Mouse (Mus musculus) lung, embryonic 15.5 days (tissue): Measurements from ENCODE around the gene Golph3. TPM values are rescaled to one million over a fixed set of nuclear protein-coding genes. Genes with fewer than 3 reads are reported as not detected.

Experiments used
- ATAC-seq: fragments of 200-750 bp; cut with Nextera tagmentation; 2 replicates; pipeline ENCODE4 v1.8.0; 2017; ENCODE audit warnings: moderate number of reproducible peaks, borderline replicate concordance; ENCODE audit not compliant: low FRiP score, low TSS enrichment; ENCODE audit errors: extremely low read depth
- H3K27ac ChIP-seq: fragments of 300-500 bp; sonication (generic); 2 replicates; pipeline ENCODE4 v1.5.1; 2015; ENCODE audit warnings: moderate library complexity, mild to moderate bottlenecking, inconsistent platforms
- H3K27me3 ChIP-seq: fragments of 300-500 bp; sonication (generic); 2 replicates; pipeline ENCODE4 v1.6.1; 2015; ENCODE audit warnings: inconsistent platforms
- H3K36me3 ChIP-seq: fragments of 300-500 bp; sonication (generic); 2 replicates; pipeline ENCODE4 v1.6.1; 2015; ENCODE audit warnings: inconsistent platforms
- H3K4me1 ChIP-seq: fragments of 300-500 bp; sonication (generic); 2 replicates; pipeline ENCODE4 v1.6.1; 2015; ENCODE audit warnings: inconsistent platforms
- H3K4me2 ChIP-seq: fragments of 300-500 bp; sonication (generic); 2 replicates; pipeline ENCODE4 v1.6.1; 2015; ENCODE audit warnings: inconsistent platforms, mild to moderate bottlenecking, moderate library complexity
- H3K4me3 ChIP-seq: fragments of 300-500 bp; sonication (generic); 2 replicates; pipeline ENCODE4 v1.5.1; 2015; ENCODE audit warnings: mild to moderate bottlenecking, inconsistent platforms
- H3K9ac ChIP-seq: fragments of 300-500 bp; sonication (generic); 2 replicates; pipeline ENCODE4 v1.6.1; 2015; ENCODE audit warnings: inconsistent platforms
- H3K9me3 ChIP-seq: fragments of 300-500 bp; sonication (generic); 2 replicates; pipeline ENCODE4 v1.6.1; 2016; ENCODE audit warnings: inconsistent platforms
- WGBS: fragments of 180-500 bp; shearing (Covaris S2); methylation state at CpG from one replicate; pipeline ENCODE4 v1.1.7; 2015; 5-methylcytosine and 5-hydroxymethylcytosine counted together
- polyA plus RNA-seq: library from polyadenylated mRNA; unstranded; fragments of >200 nt; fragmentation: Nextera tagmentation; extraction: Ambion mirVana; gene quantifications from 2 replicates; pipeline ENCODE4 v1.2.1, GENCODE M21; 2015

The Golph3 gene
- polyA plus RNA-seq, 1 experiment from 2014 or later = 83.2 TPM

DNA sequence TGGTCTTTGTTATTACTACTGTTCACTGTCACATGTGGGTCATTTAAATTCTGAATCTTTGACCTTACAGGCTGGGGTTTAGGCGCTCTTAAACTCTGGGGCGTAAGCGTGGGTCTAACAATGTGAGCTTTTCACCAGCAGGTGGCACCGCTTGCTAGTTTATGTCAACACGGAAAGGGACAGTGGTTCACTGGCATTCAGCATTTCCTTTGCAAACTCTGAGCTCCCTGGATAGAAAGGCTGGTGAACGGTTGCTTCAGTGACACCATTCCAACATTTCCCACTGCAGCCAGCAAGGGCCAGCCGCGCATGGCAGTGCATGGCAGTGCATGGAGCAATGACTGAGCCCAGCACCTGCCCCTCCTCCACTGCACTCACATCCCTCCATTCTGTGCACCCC is 49.9 kb downstream of the Golph3 start:
- no peak overlapping the region for H3K27ac ChIP-seq
- no peak overlapping the region for H3K4me3 ChIP-seq
- peak; percentile 41; the same call in 1 of the 2 replicates for ATAC-seq
- H3K4me1 ChIP-seq = peaks cover 36% of the 10 kb centered on the region
- no peaks in the 10 kb centered on the region for H3K27me3 ChIP-seq
- no peak overlapping the region for H3K9ac ChIP-seq
- 4% methylated on average over 8 of the region's 8 CpGs for WGBS
- H3K9me3 ChIP-seq = no peaks in the 10 kb centered on the region
- no peaks in the 10 kb centered on the region for H3K36me3 ChIP-seq
- H3K4me2 ChIP-seq = no peak overlapping the region

DNA sequence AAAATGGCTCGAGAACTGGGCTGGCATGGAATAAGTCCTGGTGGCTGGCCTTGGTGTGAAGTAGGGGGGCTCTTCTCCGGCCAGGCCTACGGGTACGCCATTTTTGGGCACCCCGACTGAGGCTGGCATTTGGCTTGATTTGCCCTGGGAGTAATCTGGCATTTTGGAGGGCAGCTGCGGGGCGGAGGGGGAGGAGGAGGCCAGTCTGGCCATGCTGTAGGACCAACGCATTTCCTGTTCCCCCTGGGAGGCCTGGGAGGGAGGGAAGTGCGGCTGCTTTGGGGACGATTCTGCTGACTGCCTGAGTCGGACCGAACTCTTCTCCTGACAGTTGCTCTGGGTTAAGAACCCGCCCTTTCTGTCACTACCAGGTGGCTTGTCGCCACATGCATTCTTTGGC is 52.2 kb downstream of the Golph3 start:
- no peak overlapping the region for H3K4me2 ChIP-seq
- no peaks in the 10 kb centered on the region for H3K36me3 ChIP-seq
- no peaks in the 10 kb centered on the region for H3K9me3 ChIP-seq
- H3K27ac ChIP-seq = no peak overlapping the region
- H3K4me3 ChIP-seq = no peak overlapping the region
- H3K27me3 ChIP-seq = no peaks in the 10 kb centered on the region
- H3K4me1 ChIP-seq = peaks cover 27% of the 10 kb centered on the region
- no peak overlapping the region for H3K9ac ChIP-seq
- no peak for ATAC-seq
- 74% methylated on average over 14 of the region's 14 CpGs for WGBS

DNA sequence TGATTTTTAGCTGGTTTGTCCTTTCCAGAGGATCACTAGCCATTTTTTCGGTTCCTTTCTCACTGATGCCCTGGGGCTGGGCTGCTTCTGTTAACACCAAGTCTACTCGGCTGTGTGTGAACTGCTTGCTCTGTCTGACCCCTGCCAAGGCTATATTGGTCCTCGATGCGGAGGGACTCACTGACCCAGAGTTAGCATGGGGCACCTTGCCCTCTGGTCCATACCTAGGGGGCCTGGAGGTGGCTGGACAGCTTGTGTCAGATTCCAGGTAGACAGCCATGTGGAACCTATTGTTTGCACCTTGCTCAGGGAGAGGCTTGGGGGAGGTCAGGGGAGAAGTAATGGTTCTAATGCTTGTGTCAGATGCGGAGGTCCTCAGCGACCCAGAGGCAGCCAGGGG is 52.7 kb downstream of the Golph3 start:
- Histone ChIP-seq H3K4me1 (peaks cover 27% of the 10 kb centered on the region), H3K9ac (no peak overlapping the region), H3K4me2 (no peak overlapping the region), H3K36me3 (no peaks in the 10 kb centered on the region), H3K4me3 (no peak overlapping the region), H3K9me3 (no peaks in the 10 kb centered on the region), H3K27me3 (no peaks in the 10 kb centered on the region), H3K27ac (no peak overlapping the region)
- WGBS = 70% methylated on average over 6 of the region's 6 CpGs
- ATAC-seq = no peak

DNA sequence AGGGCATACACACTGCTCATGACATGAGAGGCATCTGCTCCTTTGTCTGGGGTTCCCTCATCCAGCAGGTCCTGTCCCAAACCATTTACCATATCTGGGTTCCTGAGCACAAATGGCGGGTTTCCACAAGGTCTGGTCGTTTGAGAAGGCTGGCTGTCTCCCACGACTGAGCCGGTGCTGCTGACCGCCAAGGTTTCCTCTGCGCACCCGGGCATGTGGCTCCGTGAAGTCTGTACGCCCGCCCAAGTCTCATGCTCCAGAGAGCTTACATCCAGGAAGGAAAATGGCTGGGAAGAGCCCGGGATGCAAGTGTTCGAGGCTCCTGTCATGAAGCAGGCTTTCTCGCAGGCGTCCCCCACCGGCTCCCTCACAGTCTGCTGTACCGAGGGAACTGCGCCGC is 53.7 kb downstream of the Golph3 start:
- peak overlapping the region; percentile 23 for H3K4me3 ChIP-seq
- WGBS = 57% methylated on average over 18 of the region's 18 CpGs
- ATAC-seq = no peak
- H3K27ac ChIP-seq = no peak overlapping the region
- peaks cover 27% of the 10 kb centered on the region for H3K4me1 ChIP-seq
- peak overlapping the region; percentile 60 for H3K4me2 ChIP-seq
- H3K9ac ChIP-seq = 0 out of 2 replicates have a peak overlapping the region, but pooled peaks have one; percentile 11
- H3K36me3 ChIP-seq = no peaks in the 10 kb centered on the region
- no peaks in the 10 kb centered on the region for H3K9me3 ChIP-seq
- H3K27me3 ChIP-seq = no peaks in the 10 kb centered on the region

DNA sequence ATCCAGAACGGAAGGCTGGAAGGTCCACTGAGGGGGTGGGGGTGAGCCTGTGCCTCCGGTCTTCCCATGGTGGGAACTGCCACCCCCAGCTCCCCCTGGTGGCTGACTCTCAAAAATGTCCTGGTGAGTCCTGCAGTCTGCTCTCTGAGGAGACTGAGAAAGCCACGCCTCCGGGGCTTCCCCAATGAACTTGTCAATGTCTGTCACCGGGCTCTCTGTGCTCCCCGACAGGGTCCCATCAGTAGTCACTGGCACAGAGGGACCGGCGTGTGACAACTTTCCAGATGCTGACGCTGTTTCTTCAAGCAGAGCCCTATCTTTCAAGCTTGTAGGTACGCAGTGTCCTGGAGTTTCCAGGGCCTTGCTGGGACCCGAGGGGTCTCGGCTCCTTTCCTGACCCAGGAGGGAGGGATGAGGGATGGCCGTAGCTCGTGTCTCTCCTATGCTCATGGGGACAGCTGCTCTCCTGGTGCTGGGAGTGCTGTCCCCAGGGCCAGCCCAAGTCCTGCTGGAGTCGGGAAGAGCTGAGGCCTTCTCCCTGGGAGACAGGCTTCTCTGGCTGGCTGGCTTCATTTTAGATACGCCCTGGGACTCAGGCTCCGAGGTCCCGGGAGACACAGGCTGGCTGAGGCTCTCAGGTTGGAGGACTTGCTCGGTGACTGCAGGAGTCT is 54.5 kb downstream of the Golph3 start:
- Histone ChIP-seq H3K4me2 (peak overlapping the region; percentile 60), H3K36me3 (no peaks in the 10 kb centered on the region), H3K4me3 (peak overlapping the region; percentile 23), H3K27ac (peak overlapping the region; percentile 20), H3K9ac (peak overlapping the region; percentile 17; the same call in 1 of the 2 replicates), H3K27me3 (no peaks in the 10 kb centered on the region), H3K9me3 (no peaks in the 10 kb centered on the region), H3K4me1 (peaks cover 27% of the 10 kb centered on the region)
- WGBS = 4% methylated on average over 19 of the region's 19 CpGs
- ATAC-seq = peak; percentile 86

DNA sequence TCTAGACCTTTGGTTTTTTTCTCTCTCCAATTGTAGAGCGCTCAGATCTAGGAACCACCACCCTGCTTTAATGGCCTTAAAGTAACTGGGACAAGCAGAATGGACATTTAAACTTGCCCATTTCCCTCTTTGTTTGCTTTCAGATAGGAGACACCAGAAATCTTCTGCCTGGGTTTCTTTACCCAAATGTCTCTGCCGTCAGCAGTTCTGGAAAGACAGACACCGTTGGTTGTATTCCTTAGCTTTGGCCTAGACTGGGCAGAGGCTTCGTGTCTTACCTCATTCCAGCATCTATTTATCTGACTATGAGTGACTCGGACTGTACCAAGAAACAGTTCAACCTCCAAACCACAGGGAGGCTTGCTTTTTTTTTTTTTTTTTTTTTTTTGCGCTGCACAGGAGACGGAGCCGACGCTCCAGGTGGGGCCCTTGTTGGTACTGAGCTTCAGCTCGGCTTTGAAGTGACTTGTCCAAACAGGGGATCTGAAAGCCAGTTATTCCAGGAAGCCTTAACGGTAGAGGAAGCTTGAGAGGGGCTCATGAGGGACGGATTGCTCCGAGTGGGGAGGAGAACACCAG is 55.3 kb downstream of the Golph3 start:
- ATAC-seq = no peak
- Histone ChIP-seq H3K4me3 (no peak overlapping the region), H3K27me3 (no peaks in the 10 kb centered on the region), H3K4me1 (peaks cover 23% of the 10 kb centered on the region), H3K4me2 (peak overlapping the region; percentile 60; the same call in 1 of the 2 replicates), H3K9ac (no peak overlapping the region), H3K9me3 (no peaks in the 10 kb centered on the region), H3K36me3 (no peaks in the 10 kb centered on the region), H3K27ac (peak overlapping the region; percentile 20; the same call in 1 of the 2 replicates)
- 46% methylated on average over 13 of the region's 13 CpGs for WGBS

DNA sequence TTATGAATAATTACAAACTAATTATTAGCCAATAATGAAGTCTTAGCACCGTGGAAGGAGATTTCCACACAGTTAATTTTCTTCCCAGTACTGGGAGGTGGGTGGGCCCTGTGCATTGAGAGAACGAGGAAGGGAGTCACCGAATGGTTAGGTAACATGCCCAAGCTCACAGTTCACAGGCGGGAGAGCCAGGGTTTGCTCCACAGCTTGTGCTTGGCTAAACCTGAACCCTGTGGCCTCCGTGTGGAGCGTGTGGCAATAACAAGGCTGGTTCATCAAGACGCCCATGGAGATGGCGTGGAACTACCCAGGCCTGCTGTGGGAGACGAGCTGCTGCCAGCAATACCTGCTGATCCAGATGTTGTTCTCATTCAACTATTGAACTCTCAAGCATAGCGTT is 56.5 kb downstream of the Golph3 start:
- Histone ChIP-seq H3K4me1 (peaks cover 23% of the 10 kb centered on the region), H3K9me3 (no peaks in the 10 kb centered on the region), H3K27me3 (no peaks in the 10 kb centered on the region), H3K9ac (no peak overlapping the region), H3K4me3 (no peak overlapping the region), H3K36me3 (no peaks in the 10 kb centered on the region), H3K4me2 (no peak overlapping the region), H3K27ac (no peak overlapping the region)
- ATAC-seq = no peak
- WGBS = 85% methylated on average over 10 of the region's 10 CpGs

DNA sequence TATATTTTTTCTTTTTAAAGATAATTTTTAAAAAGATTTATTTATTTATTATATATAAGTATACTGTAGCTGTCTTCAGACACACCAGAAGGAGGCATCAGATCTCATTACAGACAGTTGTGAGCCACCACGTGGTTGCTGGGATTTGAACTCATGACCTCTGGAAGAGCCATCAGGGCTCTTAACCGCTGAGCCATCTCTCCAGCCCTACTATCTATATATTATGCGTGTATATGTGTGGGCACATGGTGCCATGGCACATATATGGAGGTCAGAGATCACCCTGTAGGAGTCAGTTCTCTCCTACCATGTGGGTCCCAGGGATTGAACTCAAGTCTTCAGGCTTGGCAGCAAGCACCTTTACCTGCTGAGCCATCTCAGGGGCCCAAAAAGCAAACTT is 58.8 kb downstream of the Golph3 start:
- Histone ChIP-seq H3K9me3 (no peaks in the 10 kb centered on the region), H3K27ac (no peak overlapping the region), H3K4me3 (no peak overlapping the region), H3K4me2 (no peak overlapping the region), H3K9ac (no peak overlapping the region), H3K4me1 (peaks cover 14% of the 10 kb centered on the region), H3K36me3 (no peaks in the 10 kb centered on the region), H3K27me3 (no peaks in the 10 kb centered on the region)
- WGBS = 86% methylated on average over 3 of the region's 3 CpGs
- no peak for ATAC-seq

DNA sequence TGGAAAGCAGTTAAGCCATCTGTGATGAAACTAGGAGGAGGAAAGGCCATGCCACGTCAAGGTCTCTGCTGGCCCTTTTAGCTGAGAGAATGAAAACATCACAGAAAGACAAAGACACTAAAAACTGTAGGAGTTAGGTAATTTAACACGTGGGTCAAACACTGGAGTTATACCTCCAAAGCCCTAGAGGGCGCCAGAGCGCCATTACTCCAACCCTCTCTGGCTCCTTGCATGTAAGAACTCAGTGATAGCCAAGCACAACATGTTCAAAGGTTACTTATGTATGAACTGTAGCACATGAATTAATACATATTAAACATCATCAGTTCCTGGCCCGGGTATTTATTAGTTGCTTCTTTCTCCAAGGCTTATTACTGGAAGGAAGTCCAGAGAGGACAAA is 59.3 kb downstream of the Golph3 start:
- H3K36me3 ChIP-seq = no peaks in the 10 kb centered on the region
- peaks cover 10% of the 10 kb centered on the region for H3K4me1 ChIP-seq
- WGBS = 50% methylated on average over 5 of the region's 5 CpGs
- H3K4me2 ChIP-seq = no peak overlapping the region
- H3K4me3 ChIP-seq = no peak overlapping the region
- H3K9me3 ChIP-seq = no peaks in the 10 kb centered on the region
- ATAC-seq = no peak
- no peak overlapping the region for H3K9ac ChIP-seq
- H3K27me3 ChIP-seq = no peaks in the 10 kb centered on the region
- no peak overlapping the region for H3K27ac ChIP-seq

DNA sequence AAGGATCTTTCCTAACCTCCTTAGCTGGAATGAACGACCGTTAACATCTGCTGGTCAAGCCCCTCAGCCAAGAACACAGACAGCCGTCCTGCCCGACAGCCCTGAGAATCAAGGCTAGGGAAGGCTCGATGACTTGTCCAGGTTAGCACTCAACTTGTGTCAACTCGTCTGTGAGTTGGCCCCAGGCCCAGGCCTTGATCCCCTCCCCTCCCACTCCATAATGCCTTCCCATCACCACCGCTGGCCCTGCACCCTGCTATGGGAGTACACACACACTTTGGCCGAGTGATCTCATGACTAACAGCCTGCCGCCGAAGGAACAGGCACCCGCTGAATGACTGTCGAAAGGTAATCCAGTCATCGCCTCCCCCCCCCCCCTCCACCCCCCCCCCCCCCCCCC is 63.4 kb downstream of the Golph3 start:
- Histone ChIP-seq H3K4me1 (no peaks in the 10 kb centered on the region), H3K36me3 (no peaks in the 10 kb centered on the region), H3K4me2 (no peak overlapping the region), H3K9me3 (no peaks in the 10 kb centered on the region), H3K9ac (no peak overlapping the region), H3K4me3 (no peak overlapping the region), H3K27me3 (no peaks in the 10 kb centered on the region), H3K27ac (no peak overlapping the region)
- no peak for ATAC-seq
- 56% methylated on average over 13 of the region's 13 CpGs for WGBS

DNA sequence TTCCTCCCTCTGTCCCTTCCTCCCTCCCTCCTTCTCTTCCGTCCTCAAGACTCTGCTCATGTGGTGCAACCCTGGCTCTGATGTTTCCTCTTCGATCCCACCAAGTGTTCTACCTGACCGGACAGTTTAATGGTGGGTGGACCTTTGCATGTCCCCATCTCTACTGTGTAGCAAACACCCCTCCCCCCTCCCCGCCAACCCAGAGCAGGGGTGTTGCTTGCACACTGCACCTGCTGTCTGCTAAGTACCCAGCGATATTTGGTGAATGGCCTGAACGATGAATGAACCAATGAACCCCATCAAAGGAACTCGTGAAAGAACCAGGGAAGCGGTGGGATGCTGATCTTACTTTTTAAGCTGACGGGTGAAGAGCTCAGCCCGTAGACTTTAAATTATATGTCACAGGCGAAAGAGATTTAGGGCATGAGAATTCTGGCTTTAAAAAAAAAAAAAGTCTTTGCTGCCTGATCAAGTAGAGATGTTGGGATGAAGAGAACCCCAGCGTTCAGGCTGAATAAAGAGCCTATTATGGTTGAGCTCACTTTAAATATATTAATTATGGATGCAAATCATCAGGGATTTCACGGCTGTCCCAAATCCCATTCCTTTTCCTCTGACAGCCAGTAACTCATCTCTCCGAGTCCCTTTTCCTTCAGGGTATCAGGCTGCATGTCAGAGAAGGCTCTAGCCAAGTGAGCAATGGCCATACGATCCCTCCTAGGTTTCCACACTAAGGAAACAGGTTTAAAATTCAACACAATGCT is 67.7 kb downstream of the Golph3 start:
- no peaks in the 10 kb centered on the region for H3K36me3 ChIP-seq
- H3K27me3 ChIP-seq = no peaks in the 10 kb centered on the region
- H3K9me3 ChIP-seq = no peaks in the 10 kb centered on the region
- no peaks in the 10 kb centered on the region for H3K4me1 ChIP-seq
- H3K4me2 ChIP-seq = no peak overlapping the region
- WGBS = 79% methylated on average over 15 of the region's 15 CpGs
- no peak overlapping the region for H3K4me3 ChIP-seq
- no peak overlapping the region for H3K27ac ChIP-seq
- no peak overlapping the region for H3K9ac ChIP-seq
- no peak for ATAC-seq

DNA sequence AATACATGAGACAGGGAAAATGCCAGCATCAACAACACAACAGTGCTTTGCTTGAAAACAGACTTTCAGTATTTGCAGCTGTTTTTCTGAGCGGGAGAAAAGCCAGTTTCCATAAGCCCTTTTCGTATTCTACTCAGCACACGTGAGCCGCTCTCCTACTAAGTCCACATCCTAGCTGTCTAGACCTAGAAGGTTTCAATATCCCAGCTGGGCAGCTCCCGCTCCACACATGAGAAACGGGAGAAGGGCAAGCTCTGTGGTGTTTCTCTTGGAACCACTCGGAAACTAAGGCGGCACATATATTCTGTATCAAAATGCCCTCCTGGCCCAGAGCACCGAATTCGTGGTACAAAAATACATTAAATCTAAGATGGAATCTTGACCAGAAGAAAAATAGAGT is 73.5 kb downstream of the Golph3 start:
- H3K9me3 ChIP-seq = no peaks in the 10 kb centered on the region
- ATAC-seq = no peak
- H3K27me3 ChIP-seq = no peaks in the 10 kb centered on the region
- H3K9ac ChIP-seq = no peak overlapping the region
- no peaks in the 10 kb centered on the region for H3K36me3 ChIP-seq
- no peak overlapping the region for H3K4me3 ChIP-seq
- H3K4me1 ChIP-seq = no peaks in the 10 kb centered on the region
- H3K27ac ChIP-seq = no peak overlapping the region
- WGBS = 89% methylated on average over 10 of the region's 10 CpGs
- H3K4me2 ChIP-seq = no peak overlapping the region
